Mouse (Mus musculus) ovary, adult 18-20 months (tissue): ENCODE data around the gene Chil4.
"Not testable (repeated sequence)": the region's sequence is repeated elsewhere in the genome, so short reads cannot be mapped to it uniquely, and the experiment has no call there.

Experiments
- DNase-seq: peaks from one replicate; pipeline ENCODE4 v3.0.0; 2022; ENCODE audit warnings: low spot score, mixed read lengths

Gene Chil4

DNA sequence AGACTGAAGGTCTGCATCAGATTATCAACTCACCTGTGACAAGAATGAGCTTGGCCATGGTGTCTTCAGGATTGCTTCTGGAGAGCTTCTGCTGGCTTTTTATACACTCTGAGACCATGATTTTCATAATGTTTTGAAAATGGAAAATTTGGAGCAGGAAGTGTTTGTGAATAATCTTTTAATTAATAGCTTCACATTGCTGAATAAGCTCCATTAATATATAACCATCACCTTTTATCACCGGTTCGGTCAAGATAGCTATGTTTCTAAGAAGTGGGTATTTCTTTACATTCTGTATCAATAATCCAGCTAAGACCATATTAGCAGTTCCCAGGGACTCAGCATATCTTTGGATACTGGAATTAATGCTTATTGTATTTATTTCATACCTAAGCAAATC, at the start of gene Chil4:
Chil4 (minus strand) TSS at position 101 of the 400 bp plus-strand sequence.
- no peak for DNase-seq

DNA sequence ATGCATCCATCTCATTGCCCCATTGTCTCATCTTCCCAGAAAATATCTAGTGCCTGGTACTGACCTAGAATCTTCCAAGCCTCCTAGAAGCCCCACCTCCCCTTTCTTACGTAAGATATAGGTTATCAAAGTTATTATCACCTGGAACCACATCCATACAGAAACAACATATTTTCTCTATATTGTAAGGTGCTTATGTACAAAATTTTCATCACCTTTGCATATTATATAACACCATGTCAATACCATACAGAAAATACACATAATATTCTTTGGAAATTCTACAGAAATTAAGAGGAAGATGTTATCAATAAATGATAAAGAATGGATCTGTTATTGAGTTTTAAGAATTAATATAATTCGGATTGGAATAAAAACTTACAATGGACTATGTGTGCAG, 46.5 kb upstream of the Chil4 start:
- no peak for DNase-seq

DNA sequence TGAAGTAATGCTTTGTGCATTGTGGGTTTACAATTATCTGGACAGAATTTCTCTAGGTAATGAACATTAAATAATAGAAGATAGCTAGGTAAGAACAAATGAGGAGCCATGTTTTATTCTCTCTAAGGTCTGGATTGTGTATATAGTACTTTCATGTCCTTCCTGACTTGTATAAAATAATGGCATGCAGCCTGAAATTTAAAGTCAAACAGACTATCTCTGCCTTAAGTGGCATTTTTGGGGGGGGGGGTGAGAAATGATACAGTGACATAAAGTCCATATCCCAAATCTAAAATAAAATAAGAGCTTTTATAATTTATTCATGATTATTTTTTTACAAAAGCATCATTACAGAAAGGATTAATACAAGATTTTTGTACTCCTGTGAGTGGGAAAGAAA, 45.5 kb upstream of the Chil4 start:
- no peak for DNase-seq

- not testable (repeated sequence) for DNase-seq
Observed at GRCm38 (mm10) chr3:106257076-106257475, 37.8 kb upstream of the Chil4 start.

- DNase-seq: no peak
Observed at GRCm38 (mm10) chr3:106252719-106253118, 33.4 kb upstream of the Chil4 start.

DNA sequence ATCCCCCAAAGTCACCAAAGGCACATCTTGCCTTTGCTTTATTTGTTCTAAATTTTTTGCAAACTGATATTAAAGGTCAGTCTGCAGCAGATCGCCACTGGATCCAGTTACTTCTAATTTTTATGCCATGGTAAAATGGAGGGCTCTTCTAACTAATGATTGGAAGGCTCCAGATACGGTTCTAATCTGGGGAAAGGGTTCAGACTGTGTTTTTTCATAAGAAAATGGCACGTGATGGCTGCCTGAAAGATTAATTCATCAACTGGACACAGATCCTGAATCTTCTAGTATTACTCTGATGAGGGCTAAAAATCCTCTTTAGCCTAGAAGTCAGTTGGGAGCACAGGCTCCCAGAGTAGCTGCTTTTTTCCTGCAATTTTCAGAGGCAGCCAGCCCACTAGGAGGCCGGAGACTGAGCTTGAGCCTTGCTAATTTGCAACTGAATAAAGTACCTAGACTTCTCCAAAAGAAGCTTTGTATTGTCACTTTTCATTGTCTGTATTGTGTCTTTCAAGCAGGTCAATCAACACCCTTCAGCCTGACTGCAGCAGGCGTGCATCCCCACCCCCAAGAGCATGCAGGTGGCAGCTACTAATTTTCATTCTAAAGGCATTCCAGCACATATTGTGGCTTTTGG, 31.6 kb upstream of the Chil4 start:
- DNase-seq: not testable (repeated sequence)

GRCm38 (mm10) chr3:106247369-106247768, 28.1 kb upstream of the Chil4 start:
- not testable (repeated sequence) for DNase-seq

- not testable (repeated sequence) for DNase-seq
Observed at GRCm38 (mm10) chr3:106240210-106240609, 20.9 kb upstream of the Chil4 start.

GRCm38 (mm10) chr3:106239196-106239791, 20.0 kb upstream of the Chil4 start:
- DNase-seq: no peak

DNA sequence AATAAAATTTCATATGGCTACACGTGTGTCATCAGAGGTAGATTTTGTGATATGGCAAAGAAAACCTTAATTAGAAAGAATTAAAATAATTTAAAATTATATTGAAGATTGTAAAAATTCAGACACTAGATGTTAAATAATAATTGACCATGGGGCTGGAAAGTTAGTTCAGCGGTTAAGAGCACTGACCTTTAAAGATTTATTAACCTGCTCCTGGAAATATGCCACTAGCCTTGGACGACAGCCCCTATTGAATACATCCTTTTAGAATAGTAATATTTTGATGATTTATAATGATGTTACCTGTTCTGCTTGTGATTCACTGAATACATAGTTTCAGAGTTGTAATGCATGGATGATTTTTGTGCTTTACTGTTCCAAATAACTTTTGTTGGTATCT, 4.1 kb upstream of the Chil4 start:
- DNase-seq: not testable (repeated sequence)

- no peak for DNase-seq
Observed at GRCm38 (mm10) chr3:106221625-106222265, 2.4 kb upstream of the Chil4 start.

DNA sequence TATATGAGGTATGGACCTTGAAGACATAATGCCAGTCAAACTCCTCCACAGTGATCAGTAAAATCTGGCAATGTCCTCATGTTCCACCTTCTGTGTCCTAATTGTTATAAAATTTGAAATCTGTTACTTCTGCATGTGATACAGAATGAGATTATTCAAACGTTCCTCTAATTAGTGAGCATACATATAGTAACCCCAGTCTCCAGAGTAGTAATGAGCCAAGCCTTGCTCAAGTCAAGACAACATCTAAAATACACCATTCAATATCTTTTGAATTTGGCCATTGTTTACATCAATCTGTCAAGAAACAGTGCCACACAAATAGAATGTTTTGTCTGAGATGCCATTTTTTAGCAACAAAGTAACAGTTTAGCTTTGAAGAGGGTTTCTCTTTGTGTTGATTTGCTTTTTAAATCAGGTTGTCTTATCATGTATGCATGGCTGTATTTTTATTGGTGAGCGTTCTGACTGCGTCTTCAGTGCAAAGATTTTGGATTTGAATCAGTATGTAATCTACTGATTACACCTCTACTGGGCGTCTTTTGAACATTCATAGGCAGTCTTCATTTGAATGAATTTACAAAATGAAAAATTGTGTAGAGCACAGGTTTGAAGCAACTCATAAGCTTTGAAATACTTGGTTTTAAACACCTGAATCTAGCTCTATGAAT, 888 bp downstream of the Chil4 start:
- DNase-seq: not testable (repeated sequence)

DNA sequence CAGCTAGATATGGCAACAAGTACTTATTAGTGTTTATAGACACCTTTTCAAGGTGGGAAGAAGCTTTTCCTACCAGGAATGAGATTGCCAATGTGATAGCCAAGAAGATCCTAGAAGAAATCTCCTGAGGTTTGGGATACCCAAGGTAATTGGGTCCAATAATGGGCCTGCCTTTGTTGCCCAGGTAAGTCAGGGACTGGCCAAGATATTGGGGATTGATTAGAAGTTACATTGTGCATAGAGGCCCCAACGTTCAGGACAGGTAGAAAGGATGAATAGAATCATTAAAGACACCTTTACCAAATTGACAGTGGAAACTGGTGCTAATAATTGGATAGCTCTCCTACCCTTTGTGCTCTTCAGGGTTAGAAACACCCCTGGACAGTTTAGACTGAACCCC, 21.3 kb downstream of the Chil4 start:
- not testable (repeated sequence) for DNase-seq

DNA sequence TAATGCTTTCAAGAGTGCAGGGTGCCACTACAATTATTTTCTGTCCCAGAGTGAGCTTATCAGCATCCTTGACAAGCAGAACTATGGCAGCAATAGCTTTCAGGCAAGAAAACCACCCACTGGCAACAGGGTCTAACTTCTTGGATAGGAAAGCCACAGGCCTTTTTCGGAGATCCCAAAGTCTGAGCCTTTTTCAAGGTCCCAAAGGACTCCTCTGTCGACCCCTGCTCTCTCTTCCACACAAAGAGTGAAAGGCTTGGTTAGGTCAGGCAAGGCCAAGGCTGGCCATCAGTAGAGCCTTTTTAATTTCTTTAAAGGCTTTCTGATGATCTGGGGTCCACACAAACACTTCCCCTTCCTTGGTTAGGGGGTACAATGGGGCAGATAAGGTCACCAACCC, 22.1 kb downstream of the Chil4 start:
- DNase-seq: not testable (repeated sequence)

- no peak for DNase-seq
Observed at GRCm38 (mm10) chr3:106196276-106196675, 23.0 kb downstream of the Chil4 start.

GRCm38 (mm10) chr3:106195486-106195885, 23.8 kb downstream of the Chil4 start:
- DNase-seq: no peak

DNA sequence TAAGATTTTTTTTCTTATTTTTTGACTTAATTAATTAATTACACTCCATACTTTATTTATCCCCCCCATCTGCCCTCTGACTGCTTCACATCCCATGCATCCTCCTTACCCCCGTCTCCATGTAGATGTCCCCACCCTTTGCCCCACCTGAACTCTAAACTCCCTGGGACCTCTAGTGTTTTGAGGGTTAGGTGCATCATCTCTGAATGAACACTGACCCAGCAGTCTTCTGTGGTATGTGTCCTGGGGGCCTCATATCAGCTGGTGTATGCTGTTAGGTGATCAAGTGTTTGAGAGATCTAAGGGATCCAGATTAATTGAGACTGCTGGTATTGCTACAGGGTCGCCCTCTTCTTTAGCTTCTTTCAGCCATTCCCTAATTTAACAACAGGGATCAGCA, 31.3 kb downstream of the Chil4 start:
- no peak for DNase-seq

- no peak for DNase-seq
Observed at GRCm38 (mm10) chr3:106177509-106178189, 41.7 kb downstream of the Chil4 start.

DNA sequence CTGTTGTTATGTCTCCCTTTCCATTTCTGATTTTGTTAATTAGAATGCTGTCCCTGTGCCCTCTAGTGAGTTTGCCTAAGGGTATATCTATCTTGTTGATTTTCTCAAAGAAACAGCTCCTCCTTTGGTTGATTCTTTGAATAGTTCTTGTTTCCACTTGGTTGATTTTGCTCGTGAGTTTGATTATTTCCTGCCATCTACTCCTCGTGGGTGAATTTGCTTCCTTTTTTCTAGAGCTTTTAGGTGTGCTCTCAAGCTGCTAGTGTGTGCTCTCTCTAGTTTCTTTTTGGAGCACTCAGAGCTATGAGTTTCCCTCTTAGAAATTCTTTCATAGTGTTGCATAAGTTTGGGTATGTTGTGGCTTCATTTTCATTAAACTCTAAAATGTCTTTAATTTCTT, 44.3 kb downstream of the Chil4 start:
- not testable (repeated sequence) for DNase-seq

GRCm38 (mm10) chr3:106172506-106172905, 46.8 kb downstream of the Chil4 start:
- not testable (repeated sequence) for DNase-seq

DNA sequence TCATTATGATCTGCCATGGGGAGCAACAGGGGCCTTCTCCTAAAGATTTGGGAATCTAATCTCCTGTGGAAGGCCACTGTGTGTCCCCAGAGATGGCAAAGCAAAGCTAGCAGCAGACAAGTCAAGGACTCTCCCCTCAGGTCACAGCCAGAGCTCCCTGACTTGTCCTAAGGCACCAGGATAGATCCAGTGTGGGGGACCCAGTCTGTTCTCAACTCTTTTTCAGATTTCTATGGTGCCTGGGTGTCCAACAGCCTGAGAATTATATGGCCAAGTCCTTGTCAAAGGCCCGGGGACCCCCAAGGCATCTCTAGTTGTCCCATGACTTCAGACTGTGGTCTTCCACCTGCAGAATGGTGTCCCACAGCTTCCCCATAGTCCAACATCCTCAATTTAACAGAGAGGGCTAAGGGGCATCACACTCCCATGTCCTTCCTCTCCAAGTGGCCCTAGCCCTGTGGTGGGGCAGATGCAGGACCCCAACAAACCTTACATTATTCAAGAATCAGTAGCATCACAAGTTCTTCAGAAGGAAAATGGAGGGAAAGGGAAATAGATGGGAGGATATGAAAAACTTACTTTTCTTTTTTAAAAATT, 48.1 kb downstream of the Chil4 start:
- DNase-seq: no peak

- DNase-seq: no peak
Observed at GRCm38 (mm10) chr3:106170522-106171053, 48.7 kb downstream of the Chil4 start.
